Mouse (Mus musculus) intestine, embryonic 16.5 days (tissue): Measurements from ENCODE around the gene Mthfd1l. TPM values are rescaled to one million over a fixed set of nuclear protein-coding genes. Genes with fewer than 3 reads are reported as not detected.

Experiments used
- ATAC-seq: fragments of 200-750 bp; cut with Nextera tagmentation; 2 replicates; pipeline ENCODE4 v1.8.0; 2017; ENCODE audit warnings: moderate TSS enrichment, moderate library complexity
- H3K27ac ChIP-seq: fragments of 300-500 bp; sonication (generic); 2 replicates; pipeline ENCODE4 v1.5.1; 2014; ENCODE audit warnings: mild to moderate bottlenecking, low read length
- H3K27me3 ChIP-seq: fragments of 300-500 bp; sonication (generic); replicated peaks from 2 replicates; pipeline ENCODE4 v1.6.1; 2014; ENCODE audit warnings: low read length, control low read depth, mixed read lengths; ENCODE audit not compliant: control insufficient read depth, insufficient read depth
- H3K36me3 ChIP-seq: fragments of 300-500 bp; sonication (generic); 2 replicates; pipeline ENCODE4 v1.6.1; 2014; ENCODE audit warnings: low read length, control low read depth; ENCODE audit not compliant: control insufficient read depth, insufficient read depth
- H3K4me1 ChIP-seq: fragments of 300-500 bp; sonication (generic); 2 replicates; pipeline ENCODE4 v1.6.1; 2014; ENCODE audit warnings: low read length, control low read depth, mixed read lengths; ENCODE audit not compliant: control insufficient read depth, insufficient read depth
- H3K4me2 ChIP-seq: fragments of 300-500 bp; sonication (generic); 2 replicates; pipeline ENCODE4 v1.6.1; 2014; ENCODE audit warnings: low read depth, low read length, control low read depth
- H3K4me3 ChIP-seq: fragments of 300-500 bp; sonication (generic); 2 replicates; pipeline ENCODE4 v1.5.1; 2014; ENCODE audit warnings: mild to moderate bottlenecking, low read length
- H3K9ac ChIP-seq: fragments of 300-500 bp; sonication (generic); 2 replicates; pipeline ENCODE4 v1.6.1; 2014; ENCODE audit warnings: low read depth, low read length
- H3K9me3 ChIP-seq: fragments of 300-500 bp; sonication (generic); 2 replicates; pipeline ENCODE4 v1.6.1; 2016; ENCODE audit warnings: low read length, control low read depth; ENCODE audit not compliant: control insufficient read depth
- WGBS: fragments of 180-500 bp; shearing (Covaris S2); extraction: QIAGEN DNeasy Blood & Tissue Kit; methylation state at CpG from one replicate; pipeline ENCODE4 v1.1.7; 2014; 5-methylcytosine and 5-hydroxymethylcytosine counted together
- polyA plus RNA-seq: library from polyadenylated mRNA; unstranded; fragments of >200 nt; fragmentation: Nextera tagmentation; extraction: Ambion mirVana; gene quantifications from 2 replicates; pipeline ENCODE4 v1.2.1, GENCODE M21; 2015

Mthfd1l gene
- polyA plus RNA-seq, 1 experiment from 2014 or later, result 18.4 TPM

GRCm38 (mm10) chr10:4158533-4158932 is 185.6 kb downstream of the Mthfd1l start:
- Histone ChIP-seq H3K9me3 (no peaks in the 10 kb centered on the region), H3K4me3 (no peak overlapping the region), H3K27me3 (no peaks in the 10 kb centered on the region), H3K9ac (no peak overlapping the region), H3K4me1 (peaks cover 17% of the 10 kb centered on the region), H3K27ac (peak overlapping the region; percentile 25), H3K4me2 (no peak overlapping the region), H3K36me3 (no peaks in the 10 kb centered on the region; the same call in 1 of the 2 replicates)
- WGBS, result 55% methylated on average over 5 of the region's 5 CpGs
- no peak for ATAC-seq

DNA sequence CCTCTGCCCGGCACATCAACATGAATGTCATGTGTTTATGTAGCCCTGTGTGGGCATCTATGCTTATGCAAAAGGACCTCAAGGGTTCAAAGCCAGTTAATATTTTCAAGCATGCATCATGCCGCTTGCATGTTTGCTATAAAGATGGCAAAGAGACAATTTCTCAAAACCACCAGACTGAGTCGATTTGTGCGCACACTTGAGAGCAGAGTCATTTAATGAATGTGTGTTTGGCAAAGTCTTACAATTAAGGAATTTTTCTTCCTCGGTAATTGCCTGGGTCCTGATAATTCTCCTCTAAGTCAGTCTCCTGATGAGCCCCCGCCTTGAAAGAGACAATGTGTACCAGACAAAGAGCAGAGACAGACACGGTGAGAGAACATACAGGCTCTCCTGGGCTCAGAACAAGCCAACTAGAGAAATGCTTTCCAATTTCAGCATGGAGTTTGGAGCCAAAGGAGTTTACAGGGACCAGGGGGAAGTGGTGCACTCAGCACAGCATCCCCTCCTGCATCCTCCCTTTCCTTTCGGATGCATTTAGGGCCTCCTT is 186.7 kb downstream of the Mthfd1l start:
- Histone ChIP-seq H3K9me3 (no peaks in the 10 kb centered on the region), H3K4me1 (peaks cover 17% of the 10 kb centered on the region), H3K9ac (no peak overlapping the region), H3K4me3 (no peak overlapping the region), H3K4me2 (no peak overlapping the region), H3K36me3 (no peaks in the 10 kb centered on the region; the same call in 1 of the 2 replicates), H3K27me3 (no peaks in the 10 kb centered on the region), H3K27ac (peak overlapping the region; percentile 66)
- ATAC-seq, result peak; percentile 43; the same call in 1 of the 2 replicates
- 40% methylated on average over 8 of the region's 8 CpGs for WGBS

DNA sequence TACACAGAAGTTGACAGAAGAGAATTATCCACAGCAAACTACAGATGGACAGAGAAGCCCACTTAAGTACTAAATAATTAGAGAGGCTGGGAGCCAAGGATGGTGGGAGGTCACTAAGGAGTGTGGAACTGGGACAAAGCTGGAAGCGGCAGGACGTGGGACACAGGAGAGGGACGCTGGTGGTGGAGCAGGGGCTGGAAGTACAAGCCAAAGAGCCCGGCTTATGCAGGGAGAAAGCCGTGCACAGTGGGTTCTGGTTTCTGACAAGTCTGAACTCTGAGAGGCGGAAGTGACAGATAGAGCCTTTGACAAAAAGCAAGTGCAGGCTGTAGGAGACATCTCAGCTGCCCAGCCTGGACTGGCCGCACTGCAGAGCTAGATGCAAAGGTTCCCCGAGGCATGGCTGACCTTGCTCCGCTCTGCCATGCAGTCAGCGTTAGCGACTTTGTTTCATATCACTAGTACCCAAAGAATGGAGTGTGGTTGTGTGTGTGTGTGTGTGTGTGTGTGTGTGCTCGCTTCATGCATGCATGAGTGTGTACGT is 187.4 kb downstream of the Mthfd1l start:
- peak overlapping the region; percentile 66 for H3K27ac ChIP-seq
- peaks cover 17% of the 10 kb centered on the region for H3K4me1 ChIP-seq
- no peaks in the 10 kb centered on the region; the same call in 1 of the 2 replicates for H3K36me3 ChIP-seq
- H3K4me3 ChIP-seq, result no peak overlapping the region
- peak; percentile 27; the same call in 1 of the 2 replicates for ATAC-seq
- no peaks in the 10 kb centered on the region for H3K27me3 ChIP-seq
- 55% methylated on average over 13 of the region's 13 CpGs for WGBS
- H3K9ac ChIP-seq, result no peak overlapping the region
- H3K4me2 ChIP-seq, result no peak overlapping the region
- H3K9me3 ChIP-seq, result no peaks in the 10 kb centered on the region

- WGBS, result 77% methylated on average over 2 of the region's 2 CpGs
- Histone ChIP-seq H3K36me3 (no peaks in the 10 kb centered on the region), H3K9me3 (no peaks in the 10 kb centered on the region), H3K4me2 (no peak overlapping the region), H3K27ac (no peak overlapping the region), H3K9ac (no peak overlapping the region), H3K4me3 (no peak overlapping the region), H3K4me1 (peaks cover 17% of the 10 kb centered on the region), H3K27me3 (no peaks in the 10 kb centered on the region)
- ATAC-seq, result no peak
Observed at GRCm38 (mm10) chr10:4162049-4162448, 189.1 kb downstream of the Mthfd1l start.

GRCm38 (mm10) chr10:4162976-4163375 is 190.1 kb downstream of the Mthfd1l start:
- no peak overlapping the region for H3K4me3 ChIP-seq
- no peak overlapping the region for H3K4me2 ChIP-seq
- peaks cover 17% of the 10 kb centered on the region for H3K4me1 ChIP-seq
- no peaks in the 10 kb centered on the region for H3K36me3 ChIP-seq
- H3K9ac ChIP-seq, result no peak overlapping the region
- ATAC-seq, result no peak
- WGBS, result 66% methylated on average over 3 of the region's 3 CpGs
- peak overlapping the region; percentile 37; the same call in 1 of the 2 replicates for H3K27ac ChIP-seq
- H3K9me3 ChIP-seq, result no peaks in the 10 kb centered on the region
- no peaks in the 10 kb centered on the region for H3K27me3 ChIP-seq

DNA sequence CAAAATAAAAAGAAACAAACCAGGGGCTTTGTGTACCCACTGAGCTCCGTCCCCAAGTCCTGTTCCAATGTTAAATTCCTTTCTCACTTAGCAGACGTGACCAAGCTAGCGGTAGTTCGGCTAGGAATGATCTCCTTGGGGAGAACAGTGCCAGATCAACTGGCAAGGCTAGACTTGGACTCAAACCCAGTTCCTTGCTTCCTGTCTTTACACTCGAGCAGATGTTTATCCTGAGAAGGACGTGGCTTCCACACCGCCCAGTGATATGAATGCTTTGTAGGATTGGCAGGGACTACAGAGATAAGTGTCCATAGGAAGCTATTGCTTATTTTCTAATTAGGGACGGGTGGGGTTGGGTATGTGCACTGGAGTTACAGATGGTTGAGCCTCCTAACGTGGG is 191.8 kb downstream of the Mthfd1l start:
- 83% methylated on average over 9 of the region's 9 CpGs for WGBS

DNA sequence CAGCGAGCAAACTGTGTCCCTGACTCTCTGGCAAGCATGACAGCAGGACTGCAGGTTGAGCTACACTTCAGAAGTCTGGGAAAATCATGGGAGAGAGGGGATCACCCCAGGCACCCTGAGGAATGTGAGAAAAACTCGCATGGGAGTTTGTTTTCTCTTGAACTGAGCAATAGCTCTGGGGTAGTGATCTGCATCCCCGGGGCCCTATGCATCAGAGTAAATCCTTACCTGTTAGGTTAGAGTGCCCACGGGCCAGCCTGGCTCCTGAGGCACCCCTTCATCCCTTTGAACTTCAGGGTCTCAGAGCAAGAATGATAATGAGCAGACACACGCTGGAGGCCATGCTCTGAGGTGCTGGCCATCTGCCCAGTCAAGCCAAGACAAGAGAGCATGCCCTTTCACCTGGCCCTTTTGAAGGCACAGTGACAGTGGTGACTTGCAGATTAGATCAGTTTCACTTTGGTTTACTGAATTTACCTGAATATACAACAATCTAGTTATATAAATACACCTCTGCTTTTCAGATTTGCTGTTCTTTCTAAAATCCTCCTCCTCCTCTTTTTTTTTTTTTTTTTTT is 195.4 kb downstream of the Mthfd1l start:
- no peaks in the 10 kb centered on the region for H3K36me3 ChIP-seq
- H3K27me3 ChIP-seq, result no peaks in the 10 kb centered on the region
- no peaks in the 10 kb centered on the region for H3K9me3 ChIP-seq
- H3K4me1 ChIP-seq, result peaks cover 3% of the 10 kb centered on the region; the same call in 1 of the 2 replicates
- 31% methylated on average over 5 of the region's 5 CpGs for WGBS
- no peak overlapping the region for H3K27ac ChIP-seq
- H3K9ac ChIP-seq, result no peak overlapping the region
- no peak for ATAC-seq
- no peak overlapping the region for H3K4me3 ChIP-seq
- H3K4me2 ChIP-seq, result no peak overlapping the region

More for the DNA sequence above, 191.8 kb downstream of the Mthfd1l start:
- Histone ChIP-seq H3K27me3 (no peaks in the 10 kb centered on the region), H3K9ac (no peak overlapping the region), H3K4me1 (peaks cover 14% of the 10 kb centered on the region), H3K36me3 (no peaks in the 10 kb centered on the region), H3K4me2 (no peak overlapping the region), H3K9me3 (no peaks in the 10 kb centered on the region), H3K27ac (no peak overlapping the region), H3K4me3 (no peak overlapping the region)
- ATAC-seq, result no peak

DNA sequence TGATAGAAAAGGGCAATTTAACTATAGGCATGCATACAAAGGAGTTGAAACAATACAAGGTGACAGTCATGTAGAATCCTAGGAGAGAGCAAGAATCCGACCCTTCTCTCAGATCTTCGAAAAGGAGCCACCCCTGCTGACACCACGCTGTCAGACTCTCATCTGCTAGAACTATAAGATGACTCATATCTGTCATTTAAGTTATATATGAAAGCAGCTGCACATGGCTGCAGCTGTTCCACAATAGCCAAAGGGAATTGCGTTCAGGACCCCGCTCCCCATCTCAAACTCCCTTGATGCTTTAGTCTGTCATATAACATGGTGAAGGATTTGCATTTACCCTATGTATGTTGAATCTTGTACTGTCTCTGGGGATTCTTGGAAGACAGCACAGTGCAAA is 201.3 kb downstream of the Mthfd1l start:
- Histone ChIP-seq H3K27ac (no peak overlapping the region), H3K4me2 (no peak overlapping the region), H3K9ac (no peak overlapping the region), H3K4me3 (no peak overlapping the region), H3K36me3 (no peaks in the 10 kb centered on the region), H3K27me3 (no peaks in the 10 kb centered on the region), H3K9me3 (no peaks in the 10 kb centered on the region), H3K4me1 (0 out of 2 replicates have a peak, but pooled peaks cover 5% of the 10 kb centered on the region)
- WGBS, result 59% methylated on average over 5 of the region's 5 CpGs
- ATAC-seq, result no peak

- Histone ChIP-seq H3K4me1 (0 out of 2 replicates have a peak, but pooled peaks cover 5% of the 10 kb centered on the region), H3K4me3 (no peak overlapping the region), H3K4me2 (no peak overlapping the region), H3K9me3 (no peaks in the 10 kb centered on the region), H3K9ac (no peak overlapping the region), H3K27ac (no peak overlapping the region), H3K27me3 (no peaks in the 10 kb centered on the region), H3K36me3 (no peaks in the 10 kb centered on the region)
- no peak for ATAC-seq
- 81% methylated on average over 3 of the region's 3 CpGs for WGBS
Observed at GRCm38 (mm10) chr10:4174717-4175116, 201.8 kb downstream of the Mthfd1l start.
